Mouse (Mus musculus) neural tube, embryonic 12.5 days (tissue): Measurements from ENCODE around the gene Actr1b. TPM values are rescaled to one million over a fixed set of nuclear protein-coding genes. Genes with fewer than 3 reads are reported as not detected.

Experiments used
- ATAC-seq: fragments of 200-750 bp; cut with Nextera tagmentation; 2 replicates; pipeline ENCODE4 v1.8.0; 2017; ENCODE audit warnings: low read depth, mild to moderate bottlenecking, moderate TSS enrichment, moderate library complexity; ENCODE audit not compliant: low FRiP score
- H3K27ac ChIP-seq: fragments of 300-500 bp; sonication (generic); 2 replicates; pipeline ENCODE4 v1.5.1; 2016
- H3K27me3 ChIP-seq: fragments of 300-500 bp; sonication (generic); replicated peaks from 2 replicates; pipeline ENCODE4 v1.6.1; 2016; ENCODE audit warnings: mild to moderate bottlenecking
- H3K36me3 ChIP-seq: fragments of 300-500 bp; sonication (generic); 2 replicates; pipeline ENCODE4 v1.6.1; 2016; ENCODE audit warnings: mild to moderate bottlenecking
- H3K4me1 ChIP-seq: fragments of 300-500 bp; sonication (generic); 2 replicates; pipeline ENCODE4 v1.6.1; 2016
- H3K4me2 ChIP-seq: fragments of 300-500 bp; sonication (generic); replicated peaks from 2 replicates; pipeline ENCODE4 v1.6.1; 2016; ENCODE audit warnings: mild to moderate bottlenecking
- H3K4me3 ChIP-seq: fragments of 300-500 bp; sonication (generic); 2 replicates; pipeline ENCODE4 v1.5.1; 2016
- H3K9ac ChIP-seq: fragments of 300-500 bp; sonication (generic); 2 replicates; pipeline ENCODE4 v1.6.1; 2016; ENCODE audit warnings: mild to moderate bottlenecking
- H3K9me3 ChIP-seq: fragments of 300-500 bp; sonication (generic); 2 replicates; pipeline ENCODE4 v1.6.1; 2016; ENCODE audit warnings: mild to moderate bottlenecking
- WGBS: fragments of 180-500 bp; shearing (Covaris S2); methylation state at CpG from one replicate; pipeline ENCODE4 v1.1.7; 2016; 5-methylcytosine and 5-hydroxymethylcytosine counted together
- polyA plus RNA-seq: library from polyadenylated mRNA; unstranded; fragments of >200 nt; fragmentation: Nextera tagmentation; extraction: Ambion mirVana; gene quantifications from 2 replicates; pipeline ENCODE4 v1.2.1, GENCODE M21; 2016

Gene Actr1b
- polyA plus RNA-seq, 1 experiment from 2014 or later: 131 TPM

GRCm38 (mm10) chr1:36737300-36737699 lies 23.1 kb upstream of the Actr1b start:
- no peak overlapping the region for H3K27ac ChIP-seq
- H3K4me2 ChIP-seq: no peak overlapping the region
- ATAC-seq: no peak
- no peaks in the 10 kb centered on the region for H3K36me3 ChIP-seq
- H3K27me3 ChIP-seq: no peaks in the 10 kb centered on the region
- no peaks in the 10 kb centered on the region for H3K9me3 ChIP-seq
- H3K9ac ChIP-seq: no peak overlapping the region
- no peaks in the 10 kb centered on the region for H3K4me1 ChIP-seq
- 16% methylated on average over 4 of the region's 4 CpGs for WGBS
- no peak overlapping the region for H3K4me3 ChIP-seq

GRCm38 (mm10) chr1:36724057-36724431 lies 9.8 kb upstream of the Actr1b start:
- 35% methylated on average over 4 of the region's 4 CpGs for WGBS
- H3K27me3 ChIP-seq: no peaks in the 10 kb centered on the region
- no peaks in the 10 kb centered on the region for H3K9me3 ChIP-seq
- no peak for ATAC-seq
- H3K27ac ChIP-seq: no peak overlapping the region
- no peak overlapping the region for H3K4me3 ChIP-seq
- no peak overlapping the region for H3K9ac ChIP-seq
- no peaks in the 10 kb centered on the region for H3K36me3 ChIP-seq
- H3K4me1 ChIP-seq: peaks cover 6% of the 10 kb centered on the region; the same call in 1 of the 2 replicates
- H3K4me2 ChIP-seq: no peak overlapping the region

- H3K4me1 ChIP-seq: peaks cover 6% of the 10 kb centered on the region; the same call in 1 of the 2 replicates
- 61% methylated on average over 16 of the region's 16 CpGs for WGBS
These were observed 9.2 kb upstream of the Actr1b start for GRCm38 (mm10) chr1:36723146-36724056.

GRCm38 (mm10) chr1:36718786-36719185 lies 4.6 kb upstream of the Actr1b start:
- Histone ChIP-seq H3K4me1 (peaks cover 6% of the 10 kb centered on the region; the same call in 1 of the 2 replicates), H3K4me3 (no peak overlapping the region), H3K9me3 (no peaks in the 10 kb centered on the region), H3K27me3 (no peaks in the 10 kb centered on the region), H3K27ac (no peak overlapping the region), H3K9ac (no peak overlapping the region), H3K4me2 (no peak overlapping the region), H3K36me3 (no peaks in the 10 kb centered on the region)
- ATAC-seq: no peak
- WGBS: 80% methylated on average over 1 of the region's 1 CpGs

More at GRCm38 (mm10) chr1:36723146-36724056, 9.2 kb upstream of the Actr1b start:
- Histone ChIP-seq H3K27me3 (no peaks in the 10 kb centered on the region), H3K9me3 (no peaks in the 10 kb centered on the region), H3K9ac (no peak overlapping the region), H3K4me2 (no peak overlapping the region), H3K36me3 (no peaks in the 10 kb centered on the region), H3K4me3 (no peak overlapping the region), H3K27ac (no peak overlapping the region)
- ATAC-seq: no peak

- Histone ChIP-seq H3K4me1 (peaks cover 12% of the 10 kb centered on the region), H3K9me3 (no peaks in the 10 kb centered on the region), H3K4me2 (no peak overlapping the region), H3K9ac (no peak overlapping the region), H3K27ac (no peak overlapping the region), H3K27me3 (no peaks in the 10 kb centered on the region), H3K4me3 (no peak overlapping the region), H3K36me3 (peaks cover 13% of the 10 kb centered on the region)
- ATAC-seq: no peak
- WGBS: 95% methylated on average over 2 of the region's 2 CpGs
These were observed 3.1 kb downstream of the Actr1b start for GRCm38 (mm10) chr1:36711104-36711503.

- Histone ChIP-seq H3K4me1 (peaks cover 12% of the 10 kb centered on the region), H3K36me3 (peaks cover 26% of the 10 kb centered on the region), H3K27me3 (no peaks in the 10 kb centered on the region), H3K9me3 (no peaks in the 10 kb centered on the region), H3K4me3 (peak within 1 kb of the TSS; percentile 92), H3K9ac (peak within 1 kb of the TSS; percentile 87), H3K27ac (peak within 1 kb of the TSS; percentile 63; the same call in 1 of the 2 replicates), H3K4me2 (peak within 1 kb of the TSS; percentile 81)
- WGBS: under 1% methylated on average over 29 of the region's 29 CpGs
- ATAC-seq: peak; percentile 97
These were observed 4.4 kb downstream of the Actr1b start, which contains the start of gene 4933424G06Rik for GRCm38 (mm10) chr1:36709854-36710280. TSS of gene 4933424G06Rik (plus strand) at chr1:36710149.

GRCm38 (mm10) chr1:36709055-36709853 lies 5.0 kb downstream of the Actr1b start:
- peak overlapping the region; percentile 81 for H3K4me2 ChIP-seq
- ATAC-seq: peak; percentile 84
- no peaks in the 10 kb centered on the region for H3K9me3 ChIP-seq
- peaks cover 12% of the 10 kb centered on the region for H3K4me1 ChIP-seq
- H3K4me3 ChIP-seq: peak overlapping the region; percentile 92
- H3K27ac ChIP-seq: peak overlapping the region; percentile 63; the same call in 1 of the 2 replicates
- peak overlapping the region; percentile 87 for H3K9ac ChIP-seq
- peaks cover 32% of the 10 kb centered on the region for H3K36me3 ChIP-seq
- H3K27me3 ChIP-seq: no peaks in the 10 kb centered on the region
- WGBS: under 1% methylated on average over 33 of the region's 33 CpGs

GRCm38 (mm10) chr1:36708626-36709025 lies 5.6 kb downstream of the Actr1b start:
- H3K4me3 ChIP-seq: peak overlapping the region; percentile 92
- WGBS: 89% methylated on average over 1 of the region's 1 CpGs
- H3K27ac ChIP-seq: no peak overlapping the region
- peaks cover 12% of the 10 kb centered on the region for H3K4me1 ChIP-seq
- peaks cover 38% of the 10 kb centered on the region for H3K36me3 ChIP-seq
- peak overlapping the region; percentile 81 for H3K4me2 ChIP-seq
- ATAC-seq: no peak
- no peaks in the 10 kb centered on the region for H3K9me3 ChIP-seq
- H3K9ac ChIP-seq: peak overlapping the region; percentile 87
- H3K27me3 ChIP-seq: no peaks in the 10 kb centered on the region

- H3K9me3 ChIP-seq: no peaks in the 10 kb centered on the region
- no peak overlapping the region for H3K27ac ChIP-seq
- H3K36me3 ChIP-seq: peaks cover 46% of the 10 kb centered on the region
- peak overlapping the region; percentile 81; the same call in 1 of the 2 replicates for H3K4me2 ChIP-seq
- peaks cover 12% of the 10 kb centered on the region for H3K4me1 ChIP-seq
- no peaks in the 10 kb centered on the region for H3K27me3 ChIP-seq
- ATAC-seq: no peak
- H3K4me3 ChIP-seq: no peak overlapping the region
- peak overlapping the region; percentile 87; the same call in 1 of the 2 replicates for H3K9ac ChIP-seq
- 64% methylated on average over 3 of the region's 3 CpGs for WGBS
These were observed 6.4 kb downstream of the Actr1b start for GRCm38 (mm10) chr1:36707797-36708196.

- H3K4me3 ChIP-seq: no peak overlapping the region
- no peak for ATAC-seq
- H3K9ac ChIP-seq: no peak overlapping the region
- H3K4me2 ChIP-seq: no peak overlapping the region
- H3K4me1 ChIP-seq: peaks cover 12% of the 10 kb centered on the region
- H3K27ac ChIP-seq: no peak overlapping the region
- H3K9me3 ChIP-seq: no peaks in the 10 kb centered on the region
- H3K27me3 ChIP-seq: no peaks in the 10 kb centered on the region
- WGBS: 78% methylated on average over 2 of the region's 2 CpGs
- peaks cover 52% of the 10 kb centered on the region for H3K36me3 ChIP-seq
These were observed 7.1 kb downstream of the Actr1b start for GRCm38 (mm10) chr1:36707166-36707565.

- 70% methylated on average over 5 of the region's 5 CpGs for WGBS
- no peaks in the 10 kb centered on the region for H3K27me3 ChIP-seq
- no peak overlapping the region for H3K9ac ChIP-seq
- peaks cover 7% of the 10 kb centered on the region for H3K4me1 ChIP-seq
- no peak for ATAC-seq
- no peak overlapping the region for H3K4me2 ChIP-seq
- no peaks in the 10 kb centered on the region for H3K9me3 ChIP-seq
- H3K36me3 ChIP-seq: peaks cover 50% of the 10 kb centered on the region
- H3K4me3 ChIP-seq: no peak overlapping the region
- H3K27ac ChIP-seq: no peak overlapping the region
These were observed 17.2 kb downstream of the Actr1b start for GRCm38 (mm10) chr1:36697030-36697429.

GRCm38 (mm10) chr1:36696411-36696810 lies 17.8 kb downstream of the Actr1b start:
- Histone ChIP-seq H3K9me3 (no peaks in the 10 kb centered on the region), H3K9ac (no peak overlapping the region), H3K27me3 (no peaks in the 10 kb centered on the region), H3K4me3 (no peak overlapping the region), H3K4me2 (no peak overlapping the region), H3K4me1 (peaks cover 10% of the 10 kb centered on the region), H3K36me3 (peaks cover 44% of the 10 kb centered on the region), H3K27ac (no peak overlapping the region)
- 83% methylated on average over 6 of the region's 6 CpGs for WGBS
- ATAC-seq: no peak
